Mouse (Mus musculus): Measurements from ENCODE around the gene Mrpl38. TPM values are rescaled to one million over a fixed set of nuclear protein-coding genes. Genes with fewer than 3 reads are reported as not detected.
A peak's percentile ranks its signal among the peaks of the same experiment; 100 is the strongest.

Mrpl38 gene
- polyA plus RNA-seq, 1 experiment from 2014 or later: 44.1 TPM

DNA sequence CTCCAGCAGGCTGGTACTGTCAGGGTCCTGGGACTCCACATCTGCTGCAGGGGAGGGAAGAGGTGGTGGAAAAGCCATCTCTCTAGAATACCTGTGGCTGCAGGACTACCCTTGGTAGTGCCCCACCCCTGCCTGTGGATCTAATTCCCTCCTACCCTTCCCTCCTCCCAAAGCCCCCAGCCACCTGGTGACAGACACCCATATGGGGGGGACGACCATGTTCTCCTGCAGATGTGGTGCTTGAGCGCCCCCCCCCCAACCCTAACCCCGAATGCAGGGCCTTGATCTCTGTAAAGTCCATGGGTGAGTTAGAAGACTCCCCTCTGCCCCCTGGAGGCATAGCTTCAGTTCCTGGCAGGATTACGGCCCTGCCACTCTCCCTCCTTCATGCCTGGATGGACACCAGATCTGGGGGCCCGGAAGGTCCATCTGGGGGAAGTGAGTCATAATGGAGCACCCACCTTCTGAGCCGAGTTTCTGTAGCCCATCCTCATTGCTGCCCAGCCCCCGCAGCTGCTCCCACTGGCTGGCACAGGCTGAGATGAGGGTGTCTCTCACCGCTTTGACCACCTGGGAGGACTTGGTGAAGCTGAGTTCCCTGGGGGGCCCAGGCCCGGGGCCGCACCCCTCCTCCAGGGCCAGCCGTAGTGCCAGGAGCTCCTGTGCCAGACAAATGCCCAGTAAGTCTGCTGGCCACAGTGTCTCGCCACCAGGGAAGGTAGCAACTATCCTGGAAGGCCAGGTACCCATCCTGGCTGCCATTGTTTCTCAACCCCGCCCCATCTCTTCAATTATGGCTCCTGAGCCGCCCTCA lies 31.5 kb downstream of the Mrpl38 start:
- TF ChIP-seq EP300 (IDR thresholded peaks at IDR 0.05): no peak
- peak; percentile 52 for TF ChIP-seq CTCF (IDR thresholded peaks at IDR 0.05)
- H3K4me1 ChIP-seq (ENCODE audit: insufficient read depth, low read depth, low read length): peaks cover 24% of the 10 kb centered on the region
- H3K27me3 ChIP-seq (replicated peaks; ENCODE audit: insufficient read depth, low read length): 0 out of 2 replicates have a peak, but pooled peaks cover 10% of the 10 kb centered on the region
- H3K4me3 ChIP-seq (ENCODE audit: low read depth, low read length): peak overlapping the region; percentile 15; the same call in 1 of the 2 replicates
- no peak overlapping the region for H3K27ac ChIP-seq (ENCODE audit: low read length)
- peak overlapping the region; percentile 65; the same call in 1 of the 2 replicates for H3K4me2 ChIP-seq (replicated peaks; ENCODE audit: low read depth, low read length)
- no peaks in the 10 kb centered on the region for H3K9me3 ChIP-seq (ENCODE audit: low read length)
- H3K36me3 ChIP-seq (ENCODE audit: insufficient read depth, low read length): 0 out of 2 replicates have a peak, but pooled peaks cover 6% of the 10 kb centered on the region
- 46% methylated on average over 13 of the region's 14 CpGs for WGBS
- no peak overlapping the region for H3K9ac ChIP-seq (replicated peaks; ENCODE audit: low read depth)
- ATAC-seq (no peak), DNase-seq (ENCODE audit: low spot score) (no peak)

DNA sequence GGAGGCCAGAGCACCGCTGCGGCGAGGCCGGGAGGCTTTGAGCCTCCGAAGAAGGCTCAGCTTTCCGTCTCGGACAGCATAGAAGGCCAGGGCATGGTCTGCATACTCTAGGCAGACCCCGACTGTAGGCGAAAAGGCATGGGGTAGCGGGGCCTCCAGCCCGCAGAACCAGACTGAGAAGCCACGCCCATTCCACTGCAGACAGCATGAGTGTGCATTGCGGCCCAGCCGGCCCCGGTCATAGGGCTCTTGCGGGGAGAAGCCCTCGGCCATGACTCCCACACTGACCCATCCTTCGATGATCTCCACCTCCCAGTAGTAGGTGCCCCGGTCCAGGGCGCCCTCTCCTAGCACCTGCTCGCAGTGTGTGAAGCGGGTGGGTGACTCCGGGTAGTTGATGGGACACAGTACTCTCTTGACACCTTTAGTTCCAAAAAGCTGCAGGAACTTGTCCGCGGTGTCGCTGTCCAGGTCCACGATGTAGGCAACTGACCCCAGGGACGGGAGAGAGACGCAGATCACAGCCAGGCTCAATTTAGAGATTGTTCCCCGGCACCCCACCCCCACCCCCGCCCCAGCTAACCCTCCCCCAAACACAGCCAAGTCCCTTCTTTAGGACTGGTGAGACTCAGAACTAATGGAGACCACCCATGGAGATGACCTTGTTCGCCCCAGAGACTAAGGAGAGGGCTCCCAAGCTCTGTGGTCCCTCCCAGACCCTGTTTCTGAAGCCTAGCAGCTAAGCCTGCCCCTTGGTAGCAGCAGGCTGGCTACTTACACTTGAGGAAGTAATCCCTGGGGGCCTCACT lies 32.3 kb downstream of the Mrpl38 start:
- no peak overlapping the region for H3K9ac ChIP-seq (replicated peaks; ENCODE audit: low read depth)
- WGBS: 51% methylated on average over 32 of the region's 32 CpGs
- DNase-seq (ENCODE audit: low spot score) (no peak), ATAC-seq (no peak)
- 0 out of 2 replicates have a peak, but pooled peaks cover 10% of the 10 kb centered on the region for H3K27me3 ChIP-seq (replicated peaks; ENCODE audit: insufficient read depth, low read length)
- H3K4me1 ChIP-seq (ENCODE audit: insufficient read depth, low read depth, low read length): peaks cover 29% of the 10 kb centered on the region
- no peaks in the 10 kb centered on the region for H3K9me3 ChIP-seq (ENCODE audit: low read length)
- no peak overlapping the region for H3K4me3 ChIP-seq (ENCODE audit: low read depth, low read length)
- 0 out of 2 replicates have a peak, but pooled peaks cover 6% of the 10 kb centered on the region for H3K36me3 ChIP-seq (ENCODE audit: insufficient read depth, low read length)
- no peak for TF ChIP-seq CTCF (IDR thresholded peaks at IDR 0.05)
- no peak for TF ChIP-seq EP300 (IDR thresholded peaks at IDR 0.05)
- no peak overlapping the region for H3K27ac ChIP-seq (ENCODE audit: low read length)
- H3K4me2 ChIP-seq (replicated peaks; ENCODE audit: low read depth, low read length): peak overlapping the region; percentile 15; the same call in 1 of the 2 replicates

- no peak for DNase-seq (ENCODE audit: low spot score)
- Histone ChIP-seq H3K27ac (ENCODE audit: low read length) (no peak overlapping the region), H3K27me3 (replicated peaks; ENCODE audit: insufficient read depth, low read length) (0 out of 2 replicates have a peak, but pooled peaks cover 10% of the 10 kb centered on the region), H3K9ac (replicated peaks; ENCODE audit: low read depth) (no peak overlapping the region), H3K4me3 (ENCODE audit: low read depth, low read length) (no peak overlapping the region), H3K4me1 (ENCODE audit: insufficient read depth, low read depth, low read length) (peaks cover 29% of the 10 kb centered on the region), H3K4me2 (replicated peaks; ENCODE audit: low read depth, low read length) (no peak overlapping the region), H3K9me3 (ENCODE audit: low read length) (no peaks in the 10 kb centered on the region), H3K36me3 (ENCODE audit: insufficient read depth, low read length) (0 out of 2 replicates have a peak, but pooled peaks cover 6% of the 10 kb centered on the region)
- ATAC-seq: no peak
- 89% methylated on average over 2 of the region's 2 CpGs for WGBS
- no peak for TF ChIP-seq EP300 (IDR thresholded peaks at IDR 0.05)
- TF ChIP-seq CTCF (IDR thresholded peaks at IDR 0.05): no peak
These were observed 33.6 kb downstream of the Mrpl38 start for GRCm38 (mm10) chr11:116105065-116105464.

DNA sequence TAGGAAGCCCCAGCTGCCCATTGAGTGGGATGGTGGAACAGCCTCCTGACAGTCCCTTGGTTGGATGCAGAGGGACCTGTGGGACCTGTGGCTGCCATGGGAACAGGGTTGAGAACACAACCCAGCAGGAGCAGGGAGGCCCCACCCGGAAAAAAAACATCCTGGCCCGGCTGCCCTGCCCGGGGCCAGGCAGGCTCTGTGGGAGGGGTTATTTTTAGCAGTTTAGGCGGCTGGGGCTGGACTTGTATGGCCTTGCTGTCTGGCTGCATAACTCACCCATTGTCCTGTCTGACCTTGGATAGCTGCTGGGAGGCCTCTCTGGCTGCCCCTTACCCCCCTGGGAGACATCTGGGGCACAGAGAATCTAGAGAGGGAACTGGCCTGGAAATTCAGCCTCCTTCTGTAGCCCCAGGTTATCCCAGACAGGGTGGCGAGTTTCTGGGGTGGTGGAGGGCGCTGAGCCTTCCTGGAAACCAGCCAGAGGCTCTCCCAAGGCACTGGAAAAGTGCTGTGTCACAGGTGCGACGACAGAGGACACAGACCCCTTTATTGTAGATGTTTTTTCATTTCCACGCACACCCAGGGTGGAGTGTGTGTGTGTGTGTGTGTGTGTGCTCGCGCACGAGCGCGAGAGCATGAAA lies 34.5 kb downstream of the Mrpl38 start:
- WGBS: 20% methylated on average over 14 of the region's 14 CpGs
- Histone ChIP-seq H3K9ac (replicated peaks; ENCODE audit: low read depth) (no peak overlapping the region), H3K27me3 (replicated peaks; ENCODE audit: insufficient read depth, low read length) (0 out of 2 replicates have a peak, but pooled peaks cover 4% of the 10 kb centered on the region), H3K4me1 (ENCODE audit: insufficient read depth, low read depth, low read length) (peaks cover 29% of the 10 kb centered on the region), H3K9me3 (ENCODE audit: low read length) (no peaks in the 10 kb centered on the region), H3K27ac (ENCODE audit: low read length) (peak overlapping the region; percentile 4), H3K4me3 (ENCODE audit: low read depth, low read length) (no peak overlapping the region), H3K4me2 (replicated peaks; ENCODE audit: low read depth, low read length) (no peak overlapping the region), H3K36me3 (ENCODE audit: insufficient read depth, low read length) (0 out of 2 replicates have a peak, but pooled peaks cover 6% of the 10 kb centered on the region)
- TF ChIP-seq CTCF (IDR thresholded peaks at IDR 0.05) (no peak), EP300 (IDR thresholded peaks at IDR 0.05) (peak; percentile 69; the same call in 1 of the 2 replicates)
- peak; percentile 74 for ATAC-seq
- peak; percentile 82 for DNase-seq (ENCODE audit: low spot score)

- TF ChIP-seq CTCF (IDR thresholded peaks at IDR 0.05) (no peak), EP300 (IDR thresholded peaks at IDR 0.05) (no peak)
- Histone ChIP-seq H3K27ac (ENCODE audit: low read length) (no peak overlapping the region; the same call in 1 of the 2 replicates), H3K4me2 (replicated peaks; ENCODE audit: low read depth, low read length) (no peak overlapping the region), H3K9me3 (ENCODE audit: low read length) (no peaks in the 10 kb centered on the region), H3K9ac (replicated peaks; ENCODE audit: low read depth) (no peak overlapping the region), H3K36me3 (ENCODE audit: insufficient read depth, low read length) (0 out of 2 replicates have a peak, but pooled peaks cover 6% of the 10 kb centered on the region), H3K27me3 (replicated peaks; ENCODE audit: insufficient read depth, low read length) (no peaks in the 10 kb centered on the region), H3K4me1 (ENCODE audit: insufficient read depth, low read depth, low read length) (peaks cover 29% of the 10 kb centered on the region), H3K4me3 (ENCODE audit: low read depth, low read length) (no peak overlapping the region)
- WGBS: 40% methylated on average over 12 of the region's 12 CpGs
- no peak for DNase-seq (ENCODE audit: low spot score)
- ATAC-seq: no peak
These were observed 35.1 kb downstream of the Mrpl38 start for GRCm38 (mm10) chr11:116103572-116103971.
